Mouse (Mus musculus) monocyte, adult 2 months (primary cell): ENCODE measurements around the gene Hist1h2be.
A peak's percentile ranks its signal among the peaks of the same experiment; 100 is the strongest.

Experiments used
- DNase-seq, 2 experiments: peaks; one replicate each; pipeline ENCODE4 v3.0.0; 2022; ENCODE audit warnings: low spot score in 2 of 2, low read depth in 1 of 2

Hist1h2be gene

DNA sequence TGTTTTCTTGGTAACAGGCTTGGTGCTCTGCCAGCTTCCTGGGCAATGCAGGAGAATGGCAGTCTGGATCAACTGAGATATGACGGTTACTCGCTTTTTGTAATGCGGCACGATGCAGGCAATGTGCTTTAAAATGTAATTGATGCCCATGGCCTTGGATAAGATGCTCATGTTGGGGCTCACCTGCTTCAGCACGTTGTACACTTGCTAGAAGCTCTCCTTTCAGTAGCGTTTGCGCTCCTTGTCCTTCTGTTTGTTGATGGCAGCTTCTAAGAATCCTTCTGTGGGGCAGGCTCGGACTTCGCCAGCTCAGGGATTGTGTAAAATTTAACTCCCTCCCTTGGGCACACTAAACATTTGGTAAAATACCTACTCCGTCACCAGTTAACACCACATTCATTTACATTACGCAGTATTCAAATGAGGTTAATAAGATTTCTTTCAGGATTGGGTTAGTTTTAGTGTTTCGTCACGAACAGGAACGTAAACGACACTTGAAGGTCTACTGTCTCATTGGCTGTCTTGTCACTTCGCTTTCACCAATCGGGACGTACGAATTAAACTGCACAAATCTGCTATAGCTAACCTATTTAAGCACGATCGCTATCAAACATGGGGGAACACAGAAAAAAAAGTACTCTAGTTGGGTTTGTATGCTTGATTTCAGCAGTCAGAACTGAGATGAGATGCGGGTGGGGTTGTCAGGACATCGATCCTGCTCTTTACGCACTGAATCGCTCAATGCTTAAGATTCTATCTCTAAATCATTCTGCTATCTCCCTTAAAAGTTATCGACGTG, at the start of gene Hist1h2be:
Hist1h2be (minus strand) TSS at position 392 of the 799 bp plus-strand sequence.
- peak; percentile 38 to 63 for DNase-seq

DNA sequence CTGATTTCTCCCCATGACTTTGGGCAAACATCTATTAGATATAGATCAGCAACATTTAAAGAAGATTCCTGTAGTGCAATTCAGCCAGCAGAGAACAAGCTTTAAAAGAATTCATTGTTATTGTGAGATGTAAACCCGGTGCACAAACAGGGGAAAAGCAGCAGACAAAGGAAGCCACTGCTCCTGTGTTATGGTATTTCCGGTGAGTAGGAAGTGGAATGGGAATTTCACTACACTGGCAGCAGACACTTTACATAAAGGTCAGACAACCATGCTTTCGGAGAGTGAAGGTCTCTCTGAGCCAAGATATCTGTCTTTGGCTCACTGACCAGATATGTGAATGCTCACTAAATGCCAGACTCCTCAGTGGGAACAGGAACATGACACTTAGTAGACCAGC, 41.6 kb upstream of the Hist1h2be start:
- DNase-seq = no peak

DNA sequence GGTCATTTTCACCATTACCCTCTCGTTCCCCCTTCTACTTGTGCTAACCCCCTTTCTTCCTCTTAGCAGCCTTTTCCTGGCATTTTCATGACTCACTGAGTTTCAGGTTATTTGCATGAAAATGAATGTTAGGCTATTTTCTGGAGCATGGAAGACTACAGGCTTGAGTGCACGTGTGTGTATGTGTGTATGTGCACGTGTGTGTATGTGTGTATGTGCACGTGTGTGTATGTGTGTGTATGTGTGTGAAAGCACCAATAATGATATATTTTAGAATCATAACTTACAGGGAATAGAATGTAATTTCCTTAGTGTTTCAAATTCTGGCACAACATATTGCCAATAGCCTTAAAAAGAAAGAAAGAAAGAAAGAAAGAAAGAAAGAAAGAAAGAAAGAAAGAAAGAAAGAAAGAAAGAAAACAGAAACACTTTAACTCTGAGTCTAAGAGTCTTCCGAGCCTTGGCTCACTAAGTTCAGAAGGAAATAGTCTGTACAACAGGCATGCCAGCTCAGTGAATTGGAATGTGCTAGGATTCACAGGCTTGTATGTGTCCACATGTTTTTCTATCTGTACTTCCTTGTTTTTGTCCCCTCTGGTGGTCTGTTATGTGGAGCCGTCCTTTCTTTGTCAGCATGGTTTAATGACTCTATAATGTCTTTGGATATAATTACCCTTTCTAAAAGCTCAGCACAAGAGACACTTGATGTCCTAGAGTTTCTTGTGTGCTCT, 38.9 kb upstream of the Hist1h2be start:
- DNase-seq = no peak

- no peak for DNase-seq
Measured at GRCm38 (mm10) chr13:23630653-23631052, 9.7 kb upstream of the Hist1h2be start.

DNA sequence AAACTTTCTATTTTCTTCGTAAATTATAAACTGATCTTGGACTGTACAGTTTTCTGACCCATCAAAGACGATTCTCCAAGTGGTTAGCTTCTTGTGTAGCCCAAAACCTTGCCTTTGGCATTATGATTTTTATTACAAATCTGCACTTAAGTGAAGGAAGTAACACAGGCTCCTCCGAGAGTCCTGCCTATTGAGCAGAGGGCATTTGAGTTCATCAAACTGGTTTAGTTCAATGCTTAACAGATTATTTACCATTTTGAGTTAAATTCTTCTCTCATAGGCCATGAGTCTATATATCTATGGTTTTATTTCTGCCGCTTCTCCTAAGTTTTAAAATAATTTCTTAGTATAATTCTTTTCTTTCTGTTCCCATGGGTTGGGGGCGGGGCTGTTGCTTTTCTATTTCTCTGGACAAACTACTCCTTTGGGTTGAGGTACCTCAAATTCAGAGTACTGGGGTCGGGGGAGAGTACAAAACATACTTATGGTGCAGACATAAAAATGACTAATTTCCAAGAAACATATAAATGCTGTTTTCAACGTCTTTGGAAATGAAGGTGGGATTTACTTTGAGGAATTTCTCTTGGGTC, 2.0 kb upstream of the Hist1h2be start:
- DNase-seq = no peak

DNA sequence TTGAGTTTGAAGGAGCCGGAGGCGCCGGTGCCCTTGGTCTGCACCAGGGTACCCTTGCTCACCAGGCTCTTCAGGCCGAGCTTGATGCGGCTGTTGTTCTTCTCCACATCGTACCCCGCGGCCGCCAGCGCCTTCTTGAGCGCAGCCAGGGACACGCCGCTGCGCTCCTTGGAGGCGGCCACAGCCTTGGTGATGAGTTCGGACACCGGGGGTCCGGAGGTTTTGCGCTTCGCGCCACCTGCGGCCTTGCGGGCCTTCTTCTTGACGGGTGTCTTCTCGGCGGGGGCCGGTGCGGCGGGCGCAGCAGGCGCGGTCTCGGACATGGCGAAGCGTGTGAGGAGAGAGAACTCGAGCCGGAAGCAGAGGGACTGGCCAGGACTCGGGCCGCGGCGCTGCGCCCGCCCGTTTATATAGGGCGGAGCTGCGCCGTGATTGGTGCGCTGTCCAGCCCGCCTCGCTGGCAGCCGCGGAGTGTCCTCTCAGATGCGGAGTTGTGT, 1.3 kb upstream of the Hist1h2be start, which contains the start of gene Hist1h1e:
Hist1h1e (minus strand) TSS at position 384 of the 497 bp plus-strand sequence.
- DNase-seq = peak; percentile 66 to 82

- DNase-seq = peak; percentile 57 to 67
Measured at GRCm38 (mm10) chr13:23621532-23622174, 729 bp upstream of the Hist1h2be start.

DNA sequence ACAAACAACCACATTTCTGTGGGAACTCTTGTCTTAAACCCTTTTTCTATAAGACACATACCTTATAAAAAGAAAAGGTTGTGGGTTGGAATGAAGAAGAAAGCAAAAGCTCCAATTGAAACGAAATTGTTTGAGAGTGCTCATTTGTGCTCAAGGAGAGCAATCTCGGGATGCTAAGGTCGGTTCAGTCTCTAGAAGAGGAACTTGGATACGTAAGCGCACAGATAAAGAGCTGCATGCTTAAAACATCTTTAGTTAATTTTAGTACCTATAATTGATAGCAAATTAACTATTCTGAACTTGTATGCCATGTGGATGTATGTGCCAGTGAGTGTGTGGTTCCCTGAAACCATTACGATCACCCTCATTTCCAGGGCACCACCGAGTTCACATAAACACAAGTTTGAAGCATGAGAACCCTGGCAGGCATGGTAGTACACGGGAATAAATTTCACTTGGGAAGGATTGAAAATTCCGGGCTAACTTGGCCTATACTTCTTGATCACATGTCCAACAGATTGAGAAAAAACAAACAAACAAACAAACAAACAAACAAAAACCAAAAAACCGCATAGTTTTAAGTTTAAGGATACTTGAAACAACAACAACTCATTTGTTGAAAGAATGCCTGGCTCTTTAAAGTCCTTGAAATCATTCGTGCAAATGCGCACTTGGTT, 730 bp downstream of the Hist1h2be start:
- DNase-seq = no peak

- DNase-seq = no peak
Measured at GRCm38 (mm10) chr13:23611638-23612037, 9.3 kb downstream of the Hist1h2be start.

GRCm38 (mm10) chr13:23610393-23610792, 10.5 kb downstream of the Hist1h2be start:
- DNase-seq = no peak

GRCm38 (mm10) chr13:23609844-23610243, 11.1 kb downstream of the Hist1h2be start:
- no peak for DNase-seq

- no peak for DNase-seq
Measured at GRCm38 (mm10) chr13:23609209-23609608, 11.7 kb downstream of the Hist1h2be start.

DNA sequence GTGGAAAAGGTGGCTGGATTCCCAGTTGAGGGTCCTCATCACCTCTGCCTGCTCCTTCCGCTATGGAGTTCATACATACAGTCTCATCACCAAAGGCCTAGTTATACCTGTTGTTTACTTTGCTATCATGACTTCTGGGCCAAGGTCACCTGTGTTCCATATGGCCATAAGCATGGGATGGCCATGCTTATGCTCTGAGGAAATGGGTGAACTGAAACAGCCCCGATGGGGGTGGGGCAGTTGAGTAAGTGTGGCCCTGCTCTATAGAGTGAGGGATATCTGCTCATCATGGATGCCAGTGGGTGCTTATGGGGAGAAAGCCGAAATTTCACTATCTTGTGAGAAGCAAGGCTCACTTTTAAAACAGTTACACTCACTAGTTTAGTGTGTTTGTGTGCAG, 15.9 kb downstream of the Hist1h2be start:
- DNase-seq = no peak

DNA sequence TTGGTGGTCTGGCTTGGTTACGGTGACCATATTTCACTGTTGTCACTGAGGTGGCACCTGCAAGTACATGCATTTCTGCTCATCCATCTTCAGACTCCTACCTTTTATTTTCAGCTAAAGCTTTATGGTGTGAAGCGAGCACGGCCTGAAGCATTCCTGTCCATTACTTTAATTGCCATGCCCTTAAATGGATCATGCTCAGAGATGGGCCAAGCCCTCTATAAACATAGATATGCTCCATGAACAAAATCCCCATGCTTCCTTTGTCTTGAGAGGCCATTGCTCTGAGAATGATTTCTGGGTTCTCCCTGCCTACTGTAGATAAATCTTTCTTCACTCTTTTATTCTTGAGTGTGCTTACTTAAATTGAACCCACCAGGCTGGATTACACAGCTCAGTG, 16.5 kb downstream of the Hist1h2be start:
- DNase-seq = no peak

- DNase-seq = no peak
Measured at GRCm38 (mm10) chr13:23603182-23603699, 17.7 kb downstream of the Hist1h2be start.

DNA sequence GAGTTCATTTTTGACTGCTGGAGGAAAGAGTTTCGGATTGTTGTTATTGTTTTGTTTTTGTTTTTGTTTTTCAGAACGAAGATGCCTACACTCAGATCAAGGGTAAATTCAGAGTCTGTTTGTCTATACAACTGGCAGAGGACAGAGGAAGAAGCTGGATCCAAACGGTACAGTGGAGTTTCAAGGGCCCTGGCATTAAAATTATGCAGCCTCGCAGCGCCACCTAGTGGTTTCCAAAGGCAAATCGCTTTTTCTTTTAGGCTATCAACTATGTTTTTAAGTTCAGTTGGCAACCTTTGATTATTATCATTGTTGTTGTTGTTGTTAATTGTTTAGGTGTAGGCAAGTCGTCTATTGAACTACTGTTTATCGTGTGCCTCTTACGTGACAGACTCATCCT, 23.0 kb downstream of the Hist1h2be start:
- peak in 1 of 2 experiments; percentile 70 for DNase-seq

GRCm38 (mm10) chr13:23595622-23596372, 25.1 kb downstream of the Hist1h2be start:
- DNase-seq = no peak

GRCm38 (mm10) chr13:23595185-23595584, 25.7 kb downstream of the Hist1h2be start:
- no peak for DNase-seq

DNA sequence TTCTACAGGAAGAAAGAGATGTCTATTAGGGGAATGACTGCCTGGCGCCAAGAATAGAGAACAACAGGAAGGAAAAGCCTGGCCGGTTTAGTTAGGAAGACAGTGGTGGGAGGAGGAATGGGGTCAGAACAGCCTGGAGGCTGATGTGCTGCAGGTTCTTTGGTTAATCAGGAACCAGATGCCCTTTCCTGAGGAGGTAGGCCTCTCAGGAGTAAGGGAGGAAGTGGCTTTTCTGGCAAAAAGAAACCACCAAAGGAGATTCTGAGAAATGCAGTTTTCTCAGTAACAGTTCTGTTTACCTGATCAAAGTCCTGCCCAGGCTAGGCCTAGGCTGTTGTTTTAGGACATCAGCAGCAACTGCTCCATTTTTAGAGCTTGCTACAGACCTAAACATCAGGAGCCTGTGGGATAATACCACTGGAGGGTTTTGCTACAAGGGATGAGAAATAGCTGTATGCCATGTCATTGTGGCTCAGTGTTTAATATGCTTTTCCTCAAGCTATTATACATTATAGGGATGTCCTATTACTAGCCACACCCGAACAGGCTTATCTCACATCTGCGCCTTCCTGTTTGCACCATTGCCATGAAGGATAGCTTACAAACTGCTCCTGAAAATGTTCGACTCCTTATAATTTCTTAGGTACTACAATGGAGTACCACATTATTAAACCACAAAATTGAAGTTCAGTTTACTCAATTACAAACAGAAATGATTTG, 27.7 kb downstream of the Hist1h2be start:
- no peak for DNase-seq
